Mouse (Mus musculus) adrenal gland, postnatal 25 days (tissue): Measurements from ENCODE around the gene Pacsin2. TPM values are rescaled to one million over a fixed set of nuclear protein-coding genes. Genes with fewer than 3 reads are reported as not detected.
"Not testable (repeated sequence)": the region's sequence is repeated elsewhere in the genome, so short reads cannot be mapped to it uniquely, and the experiment has no call there.

Source experiments
- DNase-seq: peaks from one replicate; pipeline ENCODE4 v3.0.0; 2021; ENCODE audit warnings: mixed read lengths
- long read RNA-seq: library from polyadenylated mRNA; stranded (forward); transcript quantifications from one replicate; pipeline ENCODE4 v2.0.0, GENCODE M21; 2021
- total RNA-seq: library from RNA; stranded (reverse); gene quantifications from 2 replicates; pipeline ENCODE4 v1.2.3, GENCODE M21; 2021

The Pacsin2 gene
- 80.8 and 94.8 TPM in 2 replicates for total RNA-seq
- long read RNA-seq, transcript Pacsin2-203 (11 exons, 3,693 nt): major isoform, 52 of 97 reads
- long read RNA-seq, transcript Pacsin2-202 (11 exons, 3,186 nt): minor isoform, 12 of 97 reads
- long read RNA-seq, partial matches to known transcripts: 14 of 97 reads
- long read RNA-seq, other reads (novel, unspliced or antisense): 17 of 97 reads

- peak; percentile 99 for DNase-seq
These were observed at the start of gene Pacsin2 for GRCm38 (mm10) chr15:83464083-83464904. Pacsin2 (minus strand) TSS chr15:83464606.

DNA sequence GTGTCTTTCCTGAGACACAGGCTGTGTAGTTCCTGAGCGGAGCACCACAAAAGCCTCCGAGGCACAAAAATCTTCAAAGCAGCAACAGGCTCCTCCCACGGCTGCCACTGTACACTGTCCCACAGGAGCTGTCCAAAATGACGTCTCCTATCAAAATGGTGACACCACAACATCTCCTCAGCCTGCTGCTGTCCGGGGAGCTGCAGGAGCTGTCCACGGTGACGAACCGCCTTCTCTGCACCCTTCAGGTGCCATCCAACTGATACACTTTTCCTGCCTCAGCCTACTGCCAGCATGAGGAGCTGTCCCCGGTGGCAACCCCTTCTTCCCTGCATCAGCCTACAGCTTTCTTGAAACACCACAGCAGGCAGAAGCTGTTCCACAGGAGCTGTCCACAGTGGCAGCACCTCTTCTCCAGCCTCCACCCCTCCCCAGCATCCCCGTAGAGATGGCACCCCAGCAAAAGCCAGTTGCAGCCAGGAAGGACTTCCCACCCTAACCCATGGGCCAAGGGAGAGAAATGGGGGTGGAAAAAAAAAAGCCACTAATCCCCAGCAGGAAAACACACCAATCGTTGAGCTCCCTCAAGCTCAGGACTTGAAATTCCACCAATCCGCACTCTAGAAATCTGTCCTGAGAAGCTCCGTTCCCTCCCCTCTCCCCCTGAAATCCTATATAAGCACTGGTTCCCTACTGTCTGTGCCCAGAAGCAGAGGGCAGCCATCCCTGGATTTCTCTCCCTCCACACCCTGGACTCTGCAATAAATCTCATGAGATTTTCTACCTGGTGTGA is 48.3 kb upstream of the Pacsin2 start:
- no peak for DNase-seq

GRCm38 (mm10) chr15:83510805-83511405 is 46.5 kb upstream of the Pacsin2 start, which contains the start of gene Ttll1:
Ttll1 (minus strand) TSS chr15:83510893.
- peak; percentile 96 for DNase-seq

- DNase-seq: no peak
These were observed 45.8 kb upstream of the Pacsin2 start for GRCm38 (mm10) chr15:83509950-83510804.

DNA sequence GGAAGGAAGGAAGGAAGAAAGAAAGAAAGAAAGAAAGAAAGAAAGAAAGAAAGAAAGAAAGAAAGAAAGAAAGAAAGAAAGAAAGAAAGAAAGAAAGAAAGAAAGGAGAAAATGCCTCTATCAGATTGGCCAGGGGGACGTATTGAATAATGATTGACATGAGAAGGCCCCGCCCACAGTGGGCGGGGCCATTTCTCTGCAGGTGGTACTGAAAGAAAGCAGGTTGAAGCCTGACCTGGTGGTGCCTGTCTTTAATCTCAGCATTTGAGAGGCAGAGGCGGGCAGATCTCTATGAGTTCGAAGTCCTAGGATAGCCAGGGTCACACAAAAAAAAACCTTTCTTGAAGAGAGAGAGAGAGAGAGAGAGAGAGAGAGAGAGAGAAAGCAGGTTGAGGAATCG is 37.1 kb upstream of the Pacsin2 start:
- not testable (repeated sequence) for DNase-seq

GRCm38 (mm10) chr15:83500352-83500751 is 35.9 kb upstream of the Pacsin2 start:
- peak; percentile 31 for DNase-seq

GRCm38 (mm10) chr15:83499211-83499755 is 34.9 kb upstream of the Pacsin2 start:
- no peak for DNase-seq

DNA sequence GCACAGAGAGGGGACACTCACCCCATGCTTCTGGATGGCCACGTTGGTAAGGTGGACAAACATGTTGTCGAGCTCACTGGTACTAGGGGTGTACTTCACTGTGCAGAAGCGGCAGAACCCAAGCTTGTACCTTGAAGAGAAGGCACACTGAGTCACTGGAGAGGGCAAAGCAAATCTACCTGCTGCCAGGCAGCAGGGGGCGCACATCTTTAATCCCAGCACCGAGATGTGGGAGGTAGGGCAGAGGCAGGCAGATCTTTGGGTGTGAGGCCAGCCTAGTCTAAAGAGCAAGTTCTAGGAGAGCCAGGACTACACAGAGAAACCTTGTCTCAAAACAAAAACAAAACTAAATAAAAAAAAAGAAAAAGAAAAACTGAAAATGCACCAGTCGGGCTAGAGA is 32.9 kb upstream of the Pacsin2 start:
- DNase-seq: peak; percentile 10

DNA sequence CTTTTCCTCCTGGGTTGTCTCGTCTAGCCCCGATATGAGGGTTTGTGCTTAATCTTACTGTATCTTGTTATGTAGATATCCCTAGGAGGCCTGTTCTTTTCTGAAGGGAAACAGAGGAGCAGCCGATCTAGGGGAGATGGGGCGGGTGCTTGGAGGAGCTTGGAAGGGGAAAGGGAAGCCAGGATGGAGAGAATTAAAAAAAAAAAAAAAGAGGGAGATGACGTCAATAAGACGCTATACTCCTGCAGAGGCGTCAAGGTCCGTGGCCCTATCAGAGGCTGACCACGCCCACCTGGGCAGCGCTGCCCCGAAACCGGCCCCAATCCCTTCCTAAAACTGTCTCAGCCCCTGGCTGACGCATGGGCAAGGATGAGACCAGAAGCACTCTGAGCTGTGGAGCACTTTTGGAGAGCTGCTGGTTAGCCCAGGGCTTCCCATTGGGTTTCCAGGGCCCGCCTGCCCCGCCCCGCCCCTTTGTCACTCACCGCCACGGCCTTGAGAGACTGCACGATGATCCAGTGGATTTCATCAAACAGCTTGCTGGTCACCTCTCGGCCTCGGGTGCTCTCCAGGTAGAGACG is 31.5 kb upstream of the Pacsin2 start:
- DNase-seq: peak; percentile 33

GRCm38 (mm10) chr15:83495195-83495594 is 30.8 kb upstream of the Pacsin2 start:
- DNase-seq: no peak

GRCm38 (mm10) chr15:83494572-83494920 is 30.1 kb upstream of the Pacsin2 start:
- no peak for DNase-seq

GRCm38 (mm10) chr15:83493856-83494571 is 29.6 kb upstream of the Pacsin2 start:
- peak; percentile 15 for DNase-seq

DNA sequence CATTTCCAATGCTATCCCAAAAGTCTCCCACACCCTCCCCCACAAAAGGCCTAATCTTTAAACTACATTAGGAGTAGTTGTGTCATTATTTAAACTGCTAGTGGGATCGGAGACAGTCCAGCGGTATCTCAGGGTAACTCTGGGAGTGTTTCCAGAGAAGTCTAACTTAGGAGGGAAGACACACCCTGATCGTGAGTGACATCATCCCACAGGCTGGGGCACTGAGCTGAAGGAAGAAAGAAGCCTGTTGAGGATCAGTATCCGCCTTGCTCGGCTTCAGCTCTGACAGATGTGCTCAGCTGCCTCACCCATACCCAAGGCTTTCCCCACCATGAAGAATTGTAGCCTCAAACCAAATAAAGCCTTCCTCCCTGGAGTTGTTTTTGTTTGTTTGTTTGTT is 27.5 kb upstream of the Pacsin2 start:
- DNase-seq: no peak

DNA sequence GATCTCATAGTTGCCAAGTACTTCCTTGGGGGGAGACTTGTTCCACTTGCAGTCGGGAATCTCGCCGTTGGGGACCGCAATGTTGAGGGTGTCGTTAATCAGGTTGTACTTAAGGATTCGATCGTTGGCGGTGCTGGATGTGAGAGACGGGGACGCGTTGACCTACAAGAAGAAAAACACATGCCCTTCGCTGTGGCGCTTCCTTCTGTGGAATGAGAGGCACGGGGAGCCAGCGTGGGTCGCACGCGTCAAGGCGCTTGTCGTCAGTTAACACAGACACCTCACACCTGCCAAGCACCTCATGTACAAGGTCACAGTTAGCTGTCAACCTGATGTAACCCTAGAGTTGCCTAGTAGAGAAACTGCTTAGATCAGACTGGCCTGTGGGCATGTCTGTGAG is 25.1 kb upstream of the Pacsin2 start:
- no peak for DNase-seq

GRCm38 (mm10) chr15:83487477-83488115 is 23.2 kb upstream of the Pacsin2 start:
- DNase-seq: no peak

- DNase-seq: no peak
These were observed 19.9 kb upstream of the Pacsin2 start for GRCm38 (mm10) chr15:83484311-83484710.

DNA sequence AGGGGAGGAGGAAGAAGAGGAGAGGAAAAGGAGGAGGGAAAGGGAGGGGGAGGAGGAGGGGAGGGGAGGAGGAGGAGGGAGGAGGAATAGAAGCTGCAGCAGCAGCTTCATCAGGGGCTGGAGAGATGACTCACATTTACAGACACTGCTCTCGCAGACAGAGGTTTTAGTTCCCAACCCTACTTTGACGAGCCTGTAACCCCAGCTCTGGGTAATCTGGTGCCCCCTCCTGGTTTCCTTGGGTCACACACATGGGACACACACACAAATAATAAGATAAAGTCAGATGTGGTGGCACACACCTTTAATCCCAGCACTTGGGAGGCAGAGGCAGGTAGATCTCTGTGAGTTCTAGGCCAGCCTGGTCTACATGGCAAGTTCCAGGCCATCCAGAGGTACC is 19.1 kb upstream of the Pacsin2 start:
- DNase-seq: peak; percentile 41

DNA sequence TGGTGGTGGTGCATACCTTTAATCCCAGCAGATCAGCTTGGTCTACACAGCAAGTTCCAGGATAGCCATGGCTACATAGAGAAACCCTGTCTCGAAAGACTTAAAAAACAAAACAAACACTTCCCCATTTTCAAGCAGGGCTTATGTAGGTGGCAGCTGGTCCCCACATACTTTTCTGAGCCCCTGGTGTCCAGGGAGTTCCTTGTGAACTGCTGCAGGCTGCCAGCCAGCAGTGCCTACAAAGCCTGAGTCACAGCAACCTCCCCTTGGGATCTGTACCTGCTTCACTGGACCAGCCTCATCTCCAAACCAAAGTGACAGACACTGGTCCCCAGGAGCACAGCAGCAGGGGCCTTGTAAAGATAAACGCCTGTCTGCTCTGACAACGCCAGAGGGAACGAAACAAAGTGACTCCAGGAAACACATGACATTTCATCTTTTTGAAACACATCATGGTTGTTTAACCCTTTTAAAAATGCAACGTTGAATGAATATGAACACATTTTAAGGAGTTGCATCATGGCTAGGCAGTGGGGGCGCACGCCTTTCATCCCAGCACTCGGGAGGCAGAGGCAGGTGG is 18.3 kb upstream of the Pacsin2 start:
- no peak for DNase-seq

GRCm38 (mm10) chr15:83481236-83481780 is 16.9 kb upstream of the Pacsin2 start:
- DNase-seq: no peak
